Mouse (Mus musculus): ENCODE data around the gene Atg3. TPM values are rescaled to one million over a fixed set of nuclear protein-coding genes. Genes with fewer than 3 reads are reported as not detected.

Atg3 gene
- polyA plus RNA-seq (2014; fragmentation: Nextera tagmentation; extraction: Ambion mirVana), result 30.9 and 31.7 TPM in 2 replicates

DNA sequence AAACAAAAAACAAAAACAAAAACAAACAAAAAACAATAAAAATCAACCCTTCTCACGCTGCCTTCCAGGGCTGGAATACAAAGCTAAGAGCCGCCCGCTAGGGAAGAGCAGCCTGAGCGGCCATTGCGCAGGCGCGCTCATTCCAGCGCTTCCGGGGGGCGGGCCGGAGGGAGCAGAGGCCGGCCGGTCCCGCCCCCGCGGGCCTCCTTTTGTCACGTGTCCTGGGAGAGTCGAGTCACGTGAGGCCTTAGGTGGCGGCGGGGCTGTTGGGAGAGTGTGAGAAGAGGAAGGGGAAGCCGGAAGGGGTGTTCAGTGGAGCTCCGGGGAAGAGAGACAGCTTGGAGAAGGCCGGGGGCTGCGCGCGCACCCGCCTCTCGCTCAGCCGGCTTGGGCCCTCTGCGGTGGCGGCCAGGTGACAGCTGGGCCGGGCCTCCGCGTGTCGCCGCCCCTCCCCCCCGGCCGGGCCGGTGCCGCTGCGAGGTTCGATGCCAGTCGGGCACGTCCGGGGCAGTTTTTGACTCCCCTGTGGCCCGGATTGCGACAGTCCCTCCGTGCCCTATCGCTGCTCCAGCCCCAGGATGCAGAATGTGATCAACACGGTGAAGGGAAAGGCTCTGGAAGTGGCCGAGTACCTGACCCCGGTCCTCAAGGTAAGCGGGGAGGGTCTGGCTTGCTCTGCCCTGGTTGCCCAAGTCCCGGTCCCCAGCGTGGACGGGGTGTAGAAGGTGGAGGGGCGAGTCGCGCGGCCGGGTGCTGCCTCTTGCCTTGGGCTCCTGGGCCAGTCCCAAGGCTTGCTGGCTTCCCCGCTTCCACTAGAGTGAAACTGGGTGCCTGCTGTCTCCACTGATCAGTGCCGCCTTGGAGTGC, at the start of gene Atg3, which contains the start of gene Slc35a5:
Atg3 (plus strand) TSS at position 264 of the 867 bp plus-strand sequence.
Slc35a5 (minus strand) TSS at position 185 of the 867 bp plus-strand sequence.
- Histone ChIP-seq H3K4me2 (ENCODE audit: low read length) (peak within 1 kb of the TSS; percentile 83), H3K9ac (ENCODE audit: low read length) (peak within 1 kb of the TSS; percentile 80), H3K27ac (ENCODE audit: low read depth) (peak within 1 kb of the TSS; percentile 86), H3K36me3 (ENCODE audit: control insufficient read depth, insufficient read depth, low read length) (0 out of 2 replicates have a peak, but pooled peaks cover 3% of the 10 kb centered on the region), H3K27me3 (replicated peaks; ENCODE audit: control insufficient read depth, insufficient read depth, low read length) (no peaks in the 10 kb centered on the region), H3K9me3 (ENCODE audit: control insufficient read depth, low read length) (no peaks in the 10 kb centered on the region), H3K4me3 (ENCODE audit: low read depth, low read length) (peak within 1 kb of the TSS; percentile 85), H3K4me1 (replicated peaks; ENCODE audit: control insufficient read depth, insufficient read depth, low read length) (peaks cover 8% of the 10 kb centered on the region; the same call in 1 of the 2 replicates)
- under 1% methylated on average over 53 of the region's 64 CpGs for WGBS
- ATAC-seq (replicated peaks; ENCODE audit: low FRiP score, low TSS enrichment, low read depth), result peak; percentile 99
- DNase-seq (ENCODE audit: low spot score), result peak; percentile 93

DNA sequence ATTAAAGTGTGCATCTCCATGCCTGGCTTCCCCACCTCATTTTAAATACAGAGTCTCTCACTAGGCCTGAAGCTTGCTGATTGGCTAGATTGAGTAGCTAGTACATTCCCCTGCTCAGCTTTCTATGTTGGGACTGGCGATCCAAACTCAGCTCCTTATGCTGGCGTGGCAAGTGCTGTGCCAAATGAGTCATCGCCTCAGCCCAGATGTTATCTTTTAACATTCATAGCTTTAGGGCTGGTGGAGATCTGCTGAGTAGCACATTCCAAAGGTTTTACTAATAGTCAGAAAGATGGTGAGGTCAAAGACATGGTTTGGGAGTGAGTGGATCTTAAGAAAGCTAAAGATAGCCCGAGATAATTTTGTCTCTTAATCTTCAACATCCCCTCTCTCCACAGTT, 48.1 kb upstream of the Atg3 start:
- no peak overlapping the region for H3K4me2 ChIP-seq (ENCODE audit: low read length)
- ATAC-seq (replicated peaks; ENCODE audit: low FRiP score, low TSS enrichment, low read depth) (peak; percentile 58; the same call in 1 of the 2 replicates), DNase-seq (ENCODE audit: low spot score) (no peak)
- no peaks in the 10 kb centered on the region for H3K27me3 ChIP-seq (replicated peaks; ENCODE audit: control insufficient read depth, insufficient read depth, low read length)
- H3K9ac ChIP-seq (ENCODE audit: low read length), result no peak overlapping the region
- no peaks in the 10 kb centered on the region for H3K36me3 ChIP-seq (ENCODE audit: control insufficient read depth, insufficient read depth, low read length)
- WGBS, result 30% methylated on average over 4 of the region's 4 CpGs
- H3K9me3 ChIP-seq (ENCODE audit: control insufficient read depth, low read length), result no peaks in the 10 kb centered on the region
- H3K27ac ChIP-seq (ENCODE audit: low read depth), result peak overlapping the region; percentile 64; the same call in 1 of the 2 replicates
- no peaks in the 10 kb centered on the region; the same call in 1 of the 2 replicates for H3K4me1 ChIP-seq (replicated peaks; ENCODE audit: control insufficient read depth, insufficient read depth, low read length)
- H3K4me3 ChIP-seq (ENCODE audit: low read depth, low read length), result no peak overlapping the region

DNA sequence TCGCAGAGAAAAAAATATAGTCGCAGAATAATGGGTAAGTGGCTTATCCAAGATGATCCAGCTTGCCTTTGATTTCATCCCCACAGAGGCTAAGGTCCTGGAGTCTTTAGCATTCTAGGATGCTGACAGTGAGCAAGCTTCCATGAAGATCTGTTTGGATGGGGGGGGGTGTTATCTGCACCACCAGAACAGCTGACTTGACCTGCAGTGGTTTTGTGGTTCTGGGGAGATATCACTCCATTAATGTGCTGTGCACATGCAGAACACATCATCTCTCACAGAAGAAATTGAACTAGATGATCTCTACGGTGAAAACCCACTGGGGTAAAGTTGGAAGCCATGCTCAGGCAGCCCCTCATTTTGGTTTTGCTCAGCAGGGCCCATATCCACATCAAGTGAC, 41.4 kb upstream of the Atg3 start:
- H3K36me3 ChIP-seq (ENCODE audit: control insufficient read depth, insufficient read depth, low read length), result peaks cover 6% of the 10 kb centered on the region; the same call in 1 of the 2 replicates
- no peak overlapping the region for H3K4me3 ChIP-seq (ENCODE audit: low read depth, low read length)
- no peak for ATAC-seq (replicated peaks; ENCODE audit: low FRiP score, low TSS enrichment, low read depth)
- H3K9me3 ChIP-seq (ENCODE audit: control insufficient read depth, low read length), result no peaks in the 10 kb centered on the region
- 0 out of 2 replicates have a peak, but pooled peaks cover 7% of the 10 kb centered on the region for H3K4me1 ChIP-seq (replicated peaks; ENCODE audit: control insufficient read depth, insufficient read depth, low read length)
- H3K4me2 ChIP-seq (ENCODE audit: low read length), result no peak overlapping the region
- H3K27me3 ChIP-seq (replicated peaks; ENCODE audit: control insufficient read depth, insufficient read depth, low read length), result no peaks in the 10 kb centered on the region
- no peak for DNase-seq (ENCODE audit: low spot score)
- H3K27ac ChIP-seq (ENCODE audit: low read depth), result no peak overlapping the region
- WGBS, result 89% methylated on average over 3 of the region's 3 CpGs
- H3K9ac ChIP-seq (ENCODE audit: low read length), result no peak overlapping the region

- WGBS, result 59% methylated on average over 3 of the region's 3 CpGs
- DNase-seq (ENCODE audit: low spot score) (no peak), ATAC-seq (replicated peaks; ENCODE audit: low FRiP score, low TSS enrichment, low read depth) (no peak)
- Histone ChIP-seq H3K9me3 (ENCODE audit: control insufficient read depth, low read length) (no peaks in the 10 kb centered on the region), H3K36me3 (ENCODE audit: control insufficient read depth, insufficient read depth, low read length) (peaks cover 6% of the 10 kb centered on the region; the same call in 1 of the 2 replicates), H3K27ac (ENCODE audit: low read depth) (no peak overlapping the region), H3K9ac (ENCODE audit: low read length) (no peak overlapping the region), H3K4me1 (replicated peaks; ENCODE audit: control insufficient read depth, insufficient read depth, low read length) (0 out of 2 replicates have a peak, but pooled peaks cover 7% of the 10 kb centered on the region), H3K27me3 (replicated peaks; ENCODE audit: control insufficient read depth, insufficient read depth, low read length) (no peaks in the 10 kb centered on the region), H3K4me2 (ENCODE audit: low read length) (no peak overlapping the region), H3K4me3 (ENCODE audit: low read depth, low read length) (no peak overlapping the region)
These were observed 39.8 kb upstream of the Atg3 start for GRCm38 (mm10) chr16:45118760-45119159.

DNA sequence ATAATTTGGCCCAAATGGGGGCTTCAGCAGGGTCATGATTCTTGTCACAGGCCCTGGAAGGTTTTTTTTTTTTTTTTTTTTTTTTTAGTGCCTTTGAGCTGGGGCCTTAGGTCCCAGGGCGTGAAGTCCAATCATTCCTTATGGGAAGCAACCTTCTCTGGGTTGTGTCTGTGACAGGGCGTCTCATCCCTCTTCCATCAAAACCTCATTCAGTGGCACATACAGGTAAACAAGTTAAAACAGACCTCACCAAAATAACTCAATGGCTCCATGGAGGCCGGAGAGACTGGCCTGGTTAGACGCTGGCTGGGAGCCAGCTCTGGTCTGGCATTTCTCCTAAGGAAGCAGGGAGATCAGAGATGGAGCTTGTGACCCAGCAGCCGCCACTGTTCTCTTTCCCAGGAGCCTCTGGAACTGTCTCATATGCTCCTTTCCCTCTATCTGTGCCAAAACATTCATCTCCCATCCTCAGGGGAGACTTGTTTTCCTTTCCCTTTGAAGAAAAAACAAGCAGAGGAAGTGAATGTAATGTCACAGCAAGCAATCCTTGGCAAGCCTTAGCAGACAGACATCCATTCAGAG, 37.6 kb upstream of the Atg3 start:
- H3K27ac ChIP-seq (ENCODE audit: low read depth), result peak overlapping the region; percentile 6
- H3K9me3 ChIP-seq (ENCODE audit: control insufficient read depth, low read length), result no peaks in the 10 kb centered on the region
- ATAC-seq (replicated peaks; ENCODE audit: low FRiP score, low TSS enrichment, low read depth), result 0 out of 2 replicates have a peak, but pooled peaks have one; percentile 36
- no peaks in the 10 kb centered on the region for H3K27me3 ChIP-seq (replicated peaks; ENCODE audit: control insufficient read depth, insufficient read depth, low read length)
- H3K4me3 ChIP-seq (ENCODE audit: low read depth, low read length), result no peak overlapping the region
- DNase-seq (ENCODE audit: low spot score), result no peak
- H3K4me2 ChIP-seq (ENCODE audit: low read length), result no peak overlapping the region
- whole genome bisulfite sequencing, result 42% methylated on average over 5 of the region's 5 CpGs
- peaks cover 6% of the 10 kb centered on the region; the same call in 1 of the 2 replicates for H3K36me3 ChIP-seq (ENCODE audit: control insufficient read depth, insufficient read depth, low read length)
- H3K9ac ChIP-seq (ENCODE audit: low read length), result no peak overlapping the region
- H3K4me1 ChIP-seq (replicated peaks; ENCODE audit: control insufficient read depth, insufficient read depth, low read length), result 0 out of 2 replicates have a peak, but pooled peaks cover 7% of the 10 kb centered on the region

DNA sequence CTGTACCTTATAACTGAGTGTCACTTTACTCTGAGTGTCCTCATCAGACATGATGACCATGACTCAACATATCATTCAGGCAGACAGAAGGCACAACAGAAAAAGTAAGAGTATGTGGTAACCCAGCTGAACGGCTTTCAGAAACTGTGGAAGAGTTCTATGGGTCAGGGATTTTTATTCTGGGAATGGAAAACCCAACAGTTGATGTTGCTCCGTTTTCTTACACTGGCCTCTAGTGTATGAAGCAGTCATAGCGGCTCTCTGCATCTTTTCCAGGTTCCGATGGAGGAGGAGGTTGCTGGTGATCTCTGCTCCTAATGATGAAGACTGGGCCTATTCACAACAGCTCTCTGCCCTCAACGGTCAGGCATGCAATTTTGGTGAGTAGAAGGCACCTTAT, 36.0 kb upstream of the Atg3 start:
- H3K9ac ChIP-seq (ENCODE audit: low read length), result no peak overlapping the region
- no peak overlapping the region for H3K4me3 ChIP-seq (ENCODE audit: low read depth, low read length)
- 69% methylated on average over 5 of the region's 5 CpGs for WGBS
- H3K4me2 ChIP-seq (ENCODE audit: low read length), result no peak overlapping the region
- no peak overlapping the region for H3K27ac ChIP-seq (ENCODE audit: low read depth)
- 0 out of 2 replicates have a peak, but pooled peaks cover 7% of the 10 kb centered on the region for H3K4me1 ChIP-seq (replicated peaks; ENCODE audit: control insufficient read depth, insufficient read depth, low read length)
- no peaks in the 10 kb centered on the region for H3K9me3 ChIP-seq (ENCODE audit: control insufficient read depth, low read length)
- no peaks in the 10 kb centered on the region for H3K27me3 ChIP-seq (replicated peaks; ENCODE audit: control insufficient read depth, insufficient read depth, low read length)
- peaks cover 5% of the 10 kb centered on the region; the same call in 1 of the 2 replicates for H3K36me3 ChIP-seq (ENCODE audit: control insufficient read depth, insufficient read depth, low read length)
- DNase-seq (ENCODE audit: low spot score) (no peak), ATAC-seq (replicated peaks; ENCODE audit: low FRiP score, low TSS enrichment, low read depth) (no peak)

- Histone ChIP-seq H3K27me3 (replicated peaks; ENCODE audit: control insufficient read depth, insufficient read depth, low read length) (no peaks in the 10 kb centered on the region), H3K4me3 (ENCODE audit: low read depth, low read length) (no peak overlapping the region), H3K4me2 (ENCODE audit: low read length) (no peak overlapping the region), H3K27ac (ENCODE audit: low read depth) (no peak overlapping the region), H3K9me3 (ENCODE audit: control insufficient read depth, low read length) (no peaks in the 10 kb centered on the region), H3K36me3 (ENCODE audit: control insufficient read depth, insufficient read depth, low read length) (peaks cover 5% of the 10 kb centered on the region; the same call in 1 of the 2 replicates), H3K9ac (ENCODE audit: low read length) (no peak overlapping the region), H3K4me1 (replicated peaks; ENCODE audit: control insufficient read depth, insufficient read depth, low read length) (0 out of 2 replicates have a peak, but pooled peaks cover 7% of the 10 kb centered on the region)
- ATAC-seq (replicated peaks; ENCODE audit: low FRiP score, low TSS enrichment, low read depth), result peak; percentile 43; the same call in 1 of the 2 replicates
- WGBS, result 49% methylated on average over 9 of the region's 9 CpGs
- no peak for DNase-seq (ENCODE audit: low spot score)
These were observed 34.1 kb upstream of the Atg3 start for GRCm38 (mm10) chr16:45124230-45125203.
